Mouse (Mus musculus): ENCODE results near the gene Themis2. TPM values are rescaled to one million over a fixed set of nuclear protein-coding genes. Genes with fewer than 3 reads are reported as not detected.
"Not testable (repeated sequence)": the region's sequence is repeated elsewhere in the genome, so short reads cannot be mapped to it uniquely, and the experiment has no call there.

The Themis2 gene
- polyA plus RNA-seq, 1 experiment from 2014 or later = 1.6 TPM

- Histone ChIP-seq H3K27ac (replicated peaks; ENCODE audit: low read depth, low read length) (no peak overlapping the region), H3K9me3 (ENCODE audit: control insufficient read depth, low read length) (no peaks in the 10 kb centered on the region), H3K4me2 (ENCODE audit: low read length) (no peak overlapping the region), H3K4me3 (replicated peaks; ENCODE audit: low read depth, low read length) (no peak overlapping the region), H3K4me1 (ENCODE audit: control insufficient read depth, insufficient read depth, low read length) (no peaks in the 10 kb centered on the region), H3K27me3 (ENCODE audit: control insufficient read depth, insufficient read depth, low read length) (no peaks in the 10 kb centered on the region), H3K9ac (replicated peaks; ENCODE audit: low read length) (no peak overlapping the region), H3K36me3 (ENCODE audit: control insufficient read depth, insufficient read depth, low read length) (no peaks in the 10 kb centered on the region)
- DNase-seq = no peak
- 93% methylated on average over 5 of the region's 5 CpGs for WGBS
- no peak for ATAC-seq (ENCODE audit: low FRiP score, low TSS enrichment)
These were observed 7.0 kb upstream of the Themis2 start for GRCm38 (mm10) chr4:132803212-132803611.

DNA sequence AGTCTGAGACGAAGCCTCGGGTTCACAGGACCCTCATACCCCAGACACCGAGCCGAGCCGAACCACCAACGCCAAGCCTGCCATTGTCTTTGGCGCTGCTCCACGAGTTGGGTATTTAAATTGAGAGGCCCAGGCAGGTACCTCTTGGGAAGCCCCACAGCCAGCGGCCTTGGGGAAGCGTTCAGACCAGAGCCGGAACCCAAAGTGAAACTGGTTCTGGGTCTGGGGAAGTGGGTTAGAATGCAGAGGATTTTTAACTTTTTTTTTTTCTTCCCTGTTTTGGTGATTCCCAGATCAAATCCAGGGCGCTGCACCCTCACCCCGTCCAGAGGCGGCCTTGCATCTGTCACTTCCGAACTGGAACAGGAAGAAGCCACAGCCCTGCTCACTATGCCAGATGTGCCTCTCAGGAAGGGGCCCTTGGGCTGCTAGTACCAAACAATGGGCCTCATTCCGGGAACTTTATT lies 6.0 kb upstream of the Themis2 start:
- ATAC-seq (ENCODE audit: low FRiP score, low TSS enrichment) (no peak), DNase-seq (no peak)
- Histone ChIP-seq H3K27me3 (ENCODE audit: control insufficient read depth, insufficient read depth, low read length) (no peaks in the 10 kb centered on the region), H3K4me1 (ENCODE audit: control insufficient read depth, insufficient read depth, low read length) (no peaks in the 10 kb centered on the region), H3K4me2 (ENCODE audit: low read length) (no peak overlapping the region), H3K4me3 (replicated peaks; ENCODE audit: low read depth, low read length) (no peak overlapping the region), H3K9me3 (ENCODE audit: control insufficient read depth, low read length) (no peaks in the 10 kb centered on the region), H3K9ac (replicated peaks; ENCODE audit: low read length) (no peak overlapping the region), H3K27ac (replicated peaks; ENCODE audit: low read depth, low read length) (no peak overlapping the region), H3K36me3 (ENCODE audit: control insufficient read depth, insufficient read depth, low read length) (no peaks in the 10 kb centered on the region)
- WGBS = 70% methylated on average over 16 of the region's 16 CpGs

- DNase-seq (no peak), ATAC-seq (ENCODE audit: low FRiP score, low TSS enrichment) (no peak)
- Histone ChIP-seq H3K27ac (replicated peaks; ENCODE audit: low read depth, low read length) (no peak overlapping the region), H3K36me3 (ENCODE audit: control insufficient read depth, insufficient read depth, low read length) (no peaks in the 10 kb centered on the region), H3K4me2 (ENCODE audit: low read length) (no peak overlapping the region), H3K4me1 (ENCODE audit: control insufficient read depth, insufficient read depth, low read length) (no peaks in the 10 kb centered on the region), H3K9me3 (ENCODE audit: control insufficient read depth, low read length) (no peaks in the 10 kb centered on the region), H3K27me3 (ENCODE audit: control insufficient read depth, insufficient read depth, low read length) (no peaks in the 10 kb centered on the region), H3K9ac (replicated peaks; ENCODE audit: low read length) (no peak overlapping the region), H3K4me3 (replicated peaks; ENCODE audit: low read depth, low read length) (no peak overlapping the region)
- WGBS = 88% methylated on average over 18 of the region's 18 CpGs
These were observed 5.2 kb upstream of the Themis2 start for GRCm38 (mm10) chr4:132801176-132802077.

GRCm38 (mm10) chr4:132799845-132800244 lies 3.7 kb upstream of the Themis2 start:
- 90% methylated on average over 4 of the region's 4 CpGs for WGBS
- Histone ChIP-seq H3K4me1 (ENCODE audit: control insufficient read depth, insufficient read depth, low read length) (no peaks in the 10 kb centered on the region), H3K36me3 (ENCODE audit: control insufficient read depth, insufficient read depth, low read length) (no peaks in the 10 kb centered on the region), H3K27ac (replicated peaks; ENCODE audit: low read depth, low read length) (no peak overlapping the region), H3K9ac (replicated peaks; ENCODE audit: low read length) (no peak overlapping the region), H3K27me3 (ENCODE audit: control insufficient read depth, insufficient read depth, low read length) (peaks cover 5% of the 10 kb centered on the region; the same call in 1 of the 2 replicates), H3K9me3 (ENCODE audit: control insufficient read depth, low read length) (no peaks in the 10 kb centered on the region), H3K4me3 (replicated peaks; ENCODE audit: low read depth, low read length) (no peak overlapping the region), H3K4me2 (ENCODE audit: low read length) (no peak overlapping the region)
- ATAC-seq (ENCODE audit: low FRiP score, low TSS enrichment) = no peak
- no peak for DNase-seq

DNA sequence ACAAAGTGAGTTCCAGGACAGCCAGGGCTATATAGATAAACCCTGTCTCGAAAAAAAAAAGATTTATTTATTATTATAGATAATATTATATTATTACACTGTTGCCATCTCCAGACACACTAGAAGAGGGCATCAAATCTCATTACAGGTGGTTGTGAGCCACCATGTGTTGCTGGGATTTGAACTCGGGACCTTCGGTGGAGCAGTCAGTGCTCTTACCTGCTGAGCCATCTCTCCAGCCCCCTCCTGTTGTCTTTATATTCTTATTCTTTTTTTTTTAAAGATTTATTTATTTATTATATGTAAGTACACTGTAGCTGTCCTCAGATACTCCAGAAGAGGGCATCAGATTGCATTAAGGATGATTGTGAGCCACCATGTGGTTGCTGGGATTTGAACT lies 2.5 kb upstream of the Themis2 start:
- not testable (repeated sequence) for H3K27me3 ChIP-seq (ENCODE audit: control insufficient read depth, insufficient read depth, low read length); H3K9me3 ChIP-seq (ENCODE audit: control insufficient read depth, low read length); H3K4me2 ChIP-seq (ENCODE audit: low read length); H3K36me3 ChIP-seq (ENCODE audit: control insufficient read depth, insufficient read depth, low read length); ATAC-seq (ENCODE audit: low FRiP score, low TSS enrichment); H3K4me3 ChIP-seq (replicated peaks; ENCODE audit: low read depth, low read length); H3K27ac ChIP-seq (replicated peaks; ENCODE audit: low read depth, low read length); H3K4me1 ChIP-seq (ENCODE audit: control insufficient read depth, insufficient read depth, low read length); DNase-seq; H3K9ac ChIP-seq (replicated peaks; ENCODE audit: low read length)
- 88% methylated on average over 3 of the region's 3 CpGs for WGBS

GRCm38 (mm10) chr4:132798028-132798427 lies 1.8 kb upstream of the Themis2 start:
- no peaks in the 10 kb centered on the region for H3K36me3 ChIP-seq (ENCODE audit: control insufficient read depth, insufficient read depth, low read length)
- ATAC-seq (ENCODE audit: low FRiP score, low TSS enrichment) (no peak), DNase-seq (no peak)
- H3K4me2 ChIP-seq (ENCODE audit: low read length) = no peak overlapping the region
- H3K9ac ChIP-seq (replicated peaks; ENCODE audit: low read length) = no peak overlapping the region
- 74% methylated on average over 4 of the region's 4 CpGs for WGBS
- no peaks in the 10 kb centered on the region for H3K9me3 ChIP-seq (ENCODE audit: control insufficient read depth, low read length)
- peaks cover 5% of the 10 kb centered on the region; the same call in 1 of the 2 replicates for H3K27me3 ChIP-seq (ENCODE audit: control insufficient read depth, insufficient read depth, low read length)
- H3K4me3 ChIP-seq (replicated peaks; ENCODE audit: low read depth, low read length) = no peak overlapping the region
- no peak overlapping the region for H3K27ac ChIP-seq (replicated peaks; ENCODE audit: low read depth, low read length)
- no peaks in the 10 kb centered on the region for H3K4me1 ChIP-seq (ENCODE audit: control insufficient read depth, insufficient read depth, low read length)

GRCm38 (mm10) chr4:132797461-132797860 lies 1.3 kb upstream of the Themis2 start:
- DNase-seq = no peak
- 89% methylated on average over 1 of the region's 1 CpGs for WGBS

GRCm38 (mm10) chr4:132795171-132795570 lies 1.0 kb downstream of the Themis2 start:
- ATAC-seq (ENCODE audit: low FRiP score, low TSS enrichment) (no peak), DNase-seq (no peak)
- 69% methylated on average over 7 of the region's 7 CpGs for WGBS
- peaks cover 5% of the 10 kb centered on the region; the same call in 1 of the 2 replicates for H3K27me3 ChIP-seq (ENCODE audit: control insufficient read depth, insufficient read depth, low read length)
- no peak overlapping the region for H3K27ac ChIP-seq (replicated peaks; ENCODE audit: low read depth, low read length)
- no peak overlapping the region for H3K4me2 ChIP-seq (ENCODE audit: low read length)
- H3K4me1 ChIP-seq (ENCODE audit: control insufficient read depth, insufficient read depth, low read length) = no peaks in the 10 kb centered on the region
- no peak overlapping the region for H3K9ac ChIP-seq (replicated peaks; ENCODE audit: low read length)
- no peak overlapping the region for H3K4me3 ChIP-seq (replicated peaks; ENCODE audit: low read depth, low read length)
- no peaks in the 10 kb centered on the region for H3K36me3 ChIP-seq (ENCODE audit: control insufficient read depth, insufficient read depth, low read length)
- H3K9me3 ChIP-seq (ENCODE audit: control insufficient read depth, low read length) = no peaks in the 10 kb centered on the region

More at GRCm38 (mm10) chr4:132797461-132797860, 1.3 kb upstream of the Themis2 start:
- H3K27ac ChIP-seq (replicated peaks; ENCODE audit: low read depth, low read length) = no peak overlapping the region
- no peak for ATAC-seq (ENCODE audit: low FRiP score, low TSS enrichment)
- H3K9me3 ChIP-seq (ENCODE audit: control insufficient read depth, low read length) = no peaks in the 10 kb centered on the region
- no peaks in the 10 kb centered on the region for H3K4me1 ChIP-seq (ENCODE audit: control insufficient read depth, insufficient read depth, low read length)
- H3K9ac ChIP-seq (replicated peaks; ENCODE audit: low read length) = no peak overlapping the region
- H3K27me3 ChIP-seq (ENCODE audit: control insufficient read depth, insufficient read depth, low read length) = peaks cover 5% of the 10 kb centered on the region; the same call in 1 of the 2 replicates
- no peak overlapping the region for H3K4me2 ChIP-seq (ENCODE audit: low read length)
- H3K4me3 ChIP-seq (replicated peaks; ENCODE audit: low read depth, low read length) = no peak overlapping the region
- H3K36me3 ChIP-seq (ENCODE audit: control insufficient read depth, insufficient read depth, low read length) = no peaks in the 10 kb centered on the region

DNA sequence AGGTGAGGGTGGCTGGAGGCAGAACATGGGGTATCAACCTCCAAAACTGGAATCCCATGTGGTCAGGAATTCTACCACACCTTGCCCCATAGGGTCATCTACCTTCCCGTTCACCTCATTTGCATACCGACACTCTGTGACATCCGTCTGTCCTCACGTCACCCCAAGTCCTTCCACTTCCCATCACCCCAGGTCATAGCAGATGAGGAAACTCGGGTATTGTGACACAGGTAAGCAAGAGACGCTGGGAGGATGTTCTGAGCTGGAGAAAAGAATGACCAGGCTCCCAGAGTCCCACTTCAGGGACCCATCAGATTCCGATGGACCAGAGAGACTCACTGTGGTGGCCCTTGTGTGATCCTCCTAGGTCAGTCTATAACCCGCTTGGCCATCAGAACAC lies 1.4 kb downstream of the Themis2 start:
- Histone ChIP-seq H3K4me1 (ENCODE audit: control insufficient read depth, insufficient read depth, low read length) (no peaks in the 10 kb centered on the region), H3K27me3 (ENCODE audit: control insufficient read depth, insufficient read depth, low read length) (peaks cover 5% of the 10 kb centered on the region; the same call in 1 of the 2 replicates), H3K36me3 (ENCODE audit: control insufficient read depth, insufficient read depth, low read length) (no peaks in the 10 kb centered on the region), H3K4me2 (ENCODE audit: low read length) (no peak overlapping the region), H3K9ac (replicated peaks; ENCODE audit: low read length) (no peak overlapping the region), H3K27ac (replicated peaks; ENCODE audit: low read depth, low read length) (no peak overlapping the region), H3K4me3 (replicated peaks; ENCODE audit: low read depth, low read length) (no peak overlapping the region), H3K9me3 (ENCODE audit: control insufficient read depth, low read length) (no peaks in the 10 kb centered on the region)
- no peak for ATAC-seq (ENCODE audit: low FRiP score, low TSS enrichment)
- WGBS = 80% methylated on average over 8 of the region's 8 CpGs
- DNase-seq = no peak
